Mouse (Mus musculus): Measurements from ENCODE around the gene Stk11. TPM values are rescaled to one million over a fixed set of nuclear protein-coding genes. Genes with fewer than 3 reads are reported as not detected.

Stk11 gene
- 79.3 TPM for polyA plus RNA-seq (2017; shearing (Covaris generic))

DNA sequence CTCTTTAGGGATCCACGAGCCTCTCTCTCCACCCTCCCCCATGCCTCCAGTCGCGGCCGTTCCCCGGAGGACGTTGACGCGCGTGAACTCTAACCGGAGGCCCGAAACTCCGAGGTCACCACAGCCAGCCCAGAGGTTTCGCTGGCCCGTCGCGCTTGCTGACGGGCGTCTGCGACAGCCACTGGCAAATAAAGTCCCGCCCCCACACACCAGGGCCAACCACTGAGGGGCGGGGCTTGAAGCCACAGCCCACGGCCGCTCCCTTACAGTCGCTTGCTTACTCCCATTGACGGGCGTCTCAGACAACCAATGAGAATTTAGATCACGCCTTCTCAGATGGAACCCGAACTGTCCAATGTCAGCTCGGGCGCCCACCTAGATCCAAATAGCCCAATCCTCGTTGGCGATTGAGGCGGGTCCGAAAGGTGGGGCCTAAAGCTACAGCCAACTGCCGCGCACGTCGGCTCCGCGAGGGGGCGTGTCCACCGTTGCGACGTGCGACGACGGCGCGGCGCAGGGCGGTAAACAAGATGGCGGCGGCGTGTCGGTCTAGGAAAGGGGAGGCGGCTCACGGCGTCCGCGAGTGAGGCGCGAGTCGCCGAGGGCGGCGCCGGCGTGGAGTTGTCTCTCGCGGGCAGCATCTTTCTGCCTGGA is at the start of gene Stk11:
TSS of gene Stk11 (plus strand) at position 514 of the 654 bp plus-strand sequence.

GRCm38 (mm10) chr10:80105460-80105859 is 10.1 kb upstream of the Stk11 start, which contains the start of gene Sbno2:
TSS of gene Sbno2 (minus strand) at chr10:80105571.

GRCm38 (mm10) chr10:80138553-80139438 is 23.2 kb downstream of the Stk11 start, which contains the start of gene Atp5d:
TSS of gene Atp5d (plus strand) at chr10:80138632.

DNA sequence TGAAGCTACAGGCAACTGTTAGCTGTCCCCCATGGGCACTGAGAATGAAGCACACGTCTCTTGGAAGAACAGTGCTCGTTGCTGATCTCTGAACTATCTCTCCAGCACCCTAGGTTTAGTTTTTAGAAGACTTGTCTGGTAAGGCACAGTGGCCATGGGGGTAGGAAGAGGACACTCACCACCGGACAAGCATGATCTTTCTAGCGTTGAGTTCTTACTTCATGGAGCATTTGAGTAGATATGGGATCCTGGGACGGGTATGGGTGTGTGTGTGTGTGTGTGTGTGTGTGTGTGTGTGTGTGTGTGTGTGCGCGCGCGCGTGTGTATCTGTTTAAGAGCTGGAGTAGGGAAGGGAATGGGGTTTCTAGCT is 25.0 kb downstream of the Stk11 start, which contains the start of gene Cbarp:
TSS of gene Cbarp (minus strand) at position 170 of the 370 bp plus-strand sequence.

GRCm38 (mm10) chr10:80147719-80148601 is 32.4 kb downstream of the Stk11 start, which contains the start of gene Midn:
TSS of gene Midn (plus strand) at chr10:80148272.

DNA sequence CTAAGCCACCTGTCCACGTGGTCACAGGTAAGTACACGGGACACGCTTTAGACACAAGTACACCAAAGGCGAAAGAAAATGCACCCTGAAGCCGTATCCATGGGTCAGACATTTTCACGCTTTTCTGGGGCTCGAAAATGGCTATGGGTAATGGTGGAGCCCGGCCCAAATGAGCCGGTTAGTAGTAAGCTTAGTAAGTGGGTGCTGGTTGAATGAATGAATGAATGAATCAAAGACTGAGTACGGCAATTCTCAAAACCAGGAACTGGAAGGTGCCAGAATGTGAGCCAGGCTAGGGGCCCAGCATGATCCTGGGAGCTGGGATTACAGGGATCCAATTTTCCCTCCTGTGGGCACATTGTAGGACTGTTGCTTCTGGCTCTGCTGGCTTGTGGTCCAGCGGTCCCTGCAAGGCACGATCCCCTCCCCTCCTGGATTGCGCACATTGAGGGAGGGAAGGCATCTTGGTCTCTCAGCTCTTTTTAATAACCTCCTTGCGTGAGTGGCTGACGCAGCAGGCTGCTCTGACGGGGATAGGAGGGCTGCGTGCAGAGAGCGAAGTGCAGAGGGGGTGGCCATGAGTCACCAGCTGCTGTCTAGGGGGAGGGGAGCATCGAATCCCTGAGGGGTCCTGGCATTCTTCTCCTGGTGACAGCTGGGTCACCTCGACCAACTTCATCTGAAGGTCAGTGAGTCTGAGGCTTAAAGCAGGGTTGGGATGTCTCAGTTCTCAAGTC is 50.0 kb downstream of the Stk11 start, which contains the start of gene Cirbp:
TSS of gene Cirbp (plus strand) at position 594 of the 737 bp plus-strand sequence.

GRCm38 (mm10) chr10:80172527-80173292 is 57.1 kb downstream of the Stk11 start, which contains the start of gene 1600002K03Rik:
TSS of gene 1600002K03Rik (plus strand) at chr10:80172944.

GRCm38 (mm10) chr10:80179068-80180051 is 63.8 kb downstream of the Stk11 start, which contains the start of gene Efna2:
TSS of gene Efna2 (plus strand) at chr10:80179482.

Other genes with a start within 250 kb of the Stk11 start
- gene Prtn3, start 241.3 kb upstream of the Stk11 start, polyA plus RNA-seq (2017; shearing (Covaris generic)): not detected
- 11.3 TPM for gene Plppr3, start 241.2 kb upstream of the Stk11 start, polyA plus RNA-seq (2017; shearing (Covaris generic))
- gene Elane, start 229.6 kb upstream of the Stk11 start, polyA plus RNA-seq (2017; shearing (Covaris generic)): not detected
- not detected for gene Cfd, start 224.9 kb upstream of the Stk11 start, polyA plus RNA-seq (2017; shearing (Covaris generic))
- 31.9 TPM for gene Med16, start 206.9 kb upstream of the Stk11 start, polyA plus RNA-seq (2017; shearing (Covaris generic))
- 11.6 TPM for gene Gm26602, start 204.9 kb upstream of the Stk11 start, polyA plus RNA-seq (2017; shearing (Covaris generic))
- 0.26 TPM for gene Kiss1r, start 198.8 kb upstream of the Stk11 start, polyA plus RNA-seq (2017; shearing (Covaris generic))
- gene R3hdm4, start 194.6 kb upstream of the Stk11 start, polyA plus RNA-seq (2017; shearing (Covaris generic)): 113 TPM
- 10.6 TPM for gene Arid3a, start 188.8 kb upstream of the Stk11 start, polyA plus RNA-seq (2017; shearing (Covaris generic))
- gene Wdr18, start 155.7 kb upstream of the Stk11 start, polyA plus RNA-seq (2017; shearing (Covaris generic)): 55.5 TPM
- not detected for gene Grin3b, start 145.1 kb upstream of the Stk11 start, polyA plus RNA-seq (2017; shearing (Covaris generic))
- 28.1 TPM for gene Tmem259, start 131.5 kb upstream of the Stk11 start, polyA plus RNA-seq (2017; shearing (Covaris generic))
- 501 TPM for gene Cnn2, start 127.2 kb upstream of the Stk11 start, polyA plus RNA-seq (2017; shearing (Covaris generic))
- gene Abca7, start 119.3 kb upstream of the Stk11 start, polyA plus RNA-seq (2017; shearing (Covaris generic)): 52.9 TPM
- 733 TPM for gene Arhgap45, start 99.2 kb upstream of the Stk11 start, polyA plus RNA-seq (2017; shearing (Covaris generic))
- gene Polr2e, start 76.0 kb upstream of the Stk11 start, polyA plus RNA-seq (2017; shearing (Covaris generic)): 112 TPM
- gene Gpx4, start 68.6 kb upstream of the Stk11 start, polyA plus RNA-seq (2017; shearing (Covaris generic)): 368 TPM
- 62.6 TPM for gene Sbno2, start 10.2 kb upstream of the Stk11 start, polyA plus RNA-seq (2017; shearing (Covaris generic))
- 431 TPM for gene Atp5d, start 22.8 kb downstream of the Stk11 start, polyA plus RNA-seq (2017; shearing (Covaris generic))
- 18.9 TPM for gene Cbarp, start 25.0 kb downstream of the Stk11 start, polyA plus RNA-seq (2017; shearing (Covaris generic))
- 7.3 TPM for gene Midn, start 32.5 kb downstream of the Stk11 start, polyA plus RNA-seq (2017; shearing (Covaris generic))
- 244 TPM for gene Cirbp, start 50.2 kb downstream of the Stk11 start, polyA plus RNA-seq (2017; shearing (Covaris generic))
- gene 1600002K03Rik, start 57.1 kb downstream of the Stk11 start, polyA plus RNA-seq (2017; shearing (Covaris generic)): 17.4 TPM
- not detected for gene Efna2, start 63.7 kb downstream of the Stk11 start, polyA plus RNA-seq (2017; shearing (Covaris generic))
- gene Mum1, start 110.6 kb downstream of the Stk11 start, polyA plus RNA-seq (2017; shearing (Covaris generic)): 75.3 TPM
- gene Ndufs7, start 133.3 kb downstream of the Stk11 start, polyA plus RNA-seq (2017; shearing (Covaris generic)): 146 TPM
- gene Gamt, start 145.2 kb downstream of the Stk11 start, polyA plus RNA-seq (2017; shearing (Covaris generic)): 0.39 TPM
- 91.1 TPM for gene Dazap1, start 145.7 kb downstream of the Stk11 start, polyA plus RNA-seq (2017; shearing (Covaris generic))
- 817 TPM for gene Rps15, start 176.7 kb downstream of the Stk11 start, polyA plus RNA-seq (2017; shearing (Covaris generic))
- gene Apc2, start 180.2 kb downstream of the Stk11 start, polyA plus RNA-seq (2017; shearing (Covaris generic)): not detected
- gene 2310011J03Rik, start 204.7 kb downstream of the Stk11 start, polyA plus RNA-seq (2017; shearing (Covaris generic)): 25.5 TPM
- 4.1 TPM for gene Pcsk4, start 213.7 kb downstream of the Stk11 start, polyA plus RNA-seq (2017; shearing (Covaris generic))
- not detected for gene Reep6, start 214.2 kb downstream of the Stk11 start, polyA plus RNA-seq (2017; shearing (Covaris generic))
- gene Adamtsl5, start 232.6 kb downstream of the Stk11 start, polyA plus RNA-seq (2017; shearing (Covaris generic)): not detected
- gene Plk5, start 240.7 kb downstream of the Stk11 start, polyA plus RNA-seq (2017; shearing (Covaris generic)): not detected